Mouse (Mus musculus) embryonic facial prominence, embryonic 10.5 days (tissue): ENCODE measurements around the gene Slc18b1. TPM values are rescaled to one million over a fixed set of nuclear protein-coding genes. Genes with fewer than 3 reads are reported as not detected.

Source experiments
- DNase-seq: peaks from one replicate; pipeline ENCODE4 v3.0.0-alpha.2; 2017; ENCODE audit warnings: low spot score
- H3K27ac ChIP-seq: fragments of 300-500 bp; sonication (generic); replicated peaks from 2 replicates; pipeline ENCODE4 v1.5.1; 2016; ENCODE audit warnings: mild to moderate bottlenecking
- H3K27me3 ChIP-seq: fragments of 300-500 bp; sonication (generic); replicated peaks from 2 replicates; pipeline ENCODE4 v1.6.1; 2016; ENCODE audit warnings: low read depth, mild to moderate bottlenecking; ENCODE audit not compliant: poor library complexity, severe bottlenecking
- H3K36me3 ChIP-seq: fragments of 300-500 bp; sonication (generic); replicated peaks from 2 replicates; pipeline ENCODE4 v1.6.1; 2016; ENCODE audit warnings: mild to moderate bottlenecking, moderate library complexity
- H3K4me1 ChIP-seq: fragments of 300-500 bp; sonication (generic); 2 replicates; pipeline ENCODE4 v1.6.1; 2016
- H3K4me3 ChIP-seq: fragments of 300-500 bp; sonication (generic); 2 replicates; pipeline ENCODE4 v1.5.1; 2016; ENCODE audit warnings: mild to moderate bottlenecking, moderate library complexity
- H3K9me3 ChIP-seq: fragments of 300-500 bp; sonication (generic); 2 replicates; pipeline ENCODE4 v1.6.1; 2016; ENCODE audit warnings: mild to moderate bottlenecking
- WGBS: fragments of 180-500 bp; shearing (Covaris S2); methylation state at CpG from one replicate; pipeline ENCODE4 v1.1.7; 2016; 5-methylcytosine and 5-hydroxymethylcytosine counted together
- polyA plus RNA-seq: library from polyadenylated mRNA; unstranded; fragments of >200 nt; fragmentation: Nextera tagmentation; extraction: Ambion mirVana; gene quantifications from 2 replicates; pipeline ENCODE4 v1.2.1, GENCODE M21; 2016

Slc18b1 gene
- polyA plus RNA-seq, 1 experiment from 2014 or later: 11.7 TPM

DNA sequence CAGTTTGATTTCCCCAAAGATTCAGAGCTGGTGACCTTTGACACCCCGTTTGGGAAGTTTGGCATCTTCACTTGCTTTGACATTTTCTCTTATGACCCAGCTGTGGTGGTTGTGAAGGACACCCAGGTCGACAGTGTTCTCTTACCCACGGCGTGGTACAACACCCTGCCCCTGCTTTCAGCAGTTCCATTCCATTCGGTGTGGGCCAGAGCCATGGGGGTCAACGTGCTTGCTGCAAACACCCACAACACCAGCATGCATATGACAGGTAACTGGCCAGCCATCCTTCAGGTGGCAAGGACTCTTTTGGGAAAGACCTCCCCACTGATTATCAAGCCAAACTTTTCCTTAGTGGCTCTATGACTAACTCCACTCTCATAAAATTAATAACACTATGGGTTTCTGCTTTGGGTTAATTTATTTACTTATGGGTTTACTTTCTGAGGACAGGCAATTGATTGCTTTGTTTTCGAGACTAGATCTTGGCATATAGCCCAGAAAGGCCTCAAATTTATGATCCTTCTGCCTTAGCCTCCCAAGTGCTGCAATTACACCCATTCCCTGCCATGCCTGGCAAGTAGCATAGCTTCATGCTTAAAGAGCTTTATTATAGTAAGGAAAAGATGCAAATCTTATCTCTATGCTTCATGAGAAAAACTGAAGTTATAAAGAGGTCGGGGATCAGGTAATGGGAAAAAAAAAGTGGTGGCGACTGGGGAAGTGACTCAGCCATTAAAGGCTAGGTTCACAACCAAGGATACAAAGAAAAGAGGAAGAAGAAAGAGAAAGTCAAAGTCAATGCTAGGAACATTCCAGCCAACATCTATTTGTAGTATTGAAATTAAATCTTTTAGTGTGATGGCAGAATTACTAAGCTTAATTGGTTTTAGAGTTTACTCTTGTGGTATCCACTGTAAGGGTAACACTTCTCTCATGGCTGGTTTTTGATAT, 67.9 kb downstream of the Slc18b1 start:
- 89% methylated on average over 9 of the region's 9 CpGs for WGBS
- no peaks in the 10 kb centered on the region for H3K36me3 ChIP-seq
- H3K9me3 ChIP-seq: peaks cover 11% of the 10 kb centered on the region; the same call in 1 of the 2 replicates
- H3K4me1 ChIP-seq: no peaks in the 10 kb centered on the region
- DNase-seq: no peak
- no peaks in the 10 kb centered on the region for H3K27me3 ChIP-seq
- no peak overlapping the region for H3K4me3 ChIP-seq
- H3K27ac ChIP-seq: no peak overlapping the region

Other genes starting within 250 kb of the Slc18b1 start
- 142 and 152 TPM in 2 replicates for gene Rps12, start 9.7 kb upstream of the Slc18b1 start, polyA plus RNA-seq
- gene Vnn3, start 54.5 kb downstream of the Slc18b1 start, polyA plus RNA-seq: not detected in 2 replicates
- 1.9 and 2.1 TPM in 2 replicates for gene Vnn1, start 97.7 kb downstream of the Slc18b1 start, polyA plus RNA-seq
- gene Taar1, start 123.4 kb downstream of the Slc18b1 start, polyA plus RNA-seq: not detected in 2 replicates
- not detected in 2 replicates for gene Taar2, start 141.6 kb downstream of the Slc18b1 start, polyA plus RNA-seq
- gene Taar3, start 152.6 kb downstream of the Slc18b1 start, polyA plus RNA-seq: not detected in 2 replicates
- gene Taar4, start 163.5 kb downstream of the Slc18b1 start, polyA plus RNA-seq: not detected in 2 replicates
- not detected in 2 replicates for gene Taar5, start 173.7 kb downstream of the Slc18b1 start, polyA plus RNA-seq
- not detected in 2 replicates for gene Taar6, start 188.7 kb downstream of the Slc18b1 start, polyA plus RNA-seq
- not detected in 2 replicates for gene Taar7a, start 196.5 kb downstream of the Slc18b1 start, polyA plus RNA-seq
- not detected in 2 replicates for gene Taar7b, start 203.0 kb downstream of the Slc18b1 start, polyA plus RNA-seq
- not detected in 2 replicates for gene Taar7d, start 230.2 kb downstream of the Slc18b1 start, polyA plus RNA-seq
- not detected in 2 replicates for gene Taar7e, start 240.6 kb downstream of the Slc18b1 start, polyA plus RNA-seq